Mouse (Mus musculus): ENCODE data around the gene Fam3c.

The Fam3c gene

DNA sequence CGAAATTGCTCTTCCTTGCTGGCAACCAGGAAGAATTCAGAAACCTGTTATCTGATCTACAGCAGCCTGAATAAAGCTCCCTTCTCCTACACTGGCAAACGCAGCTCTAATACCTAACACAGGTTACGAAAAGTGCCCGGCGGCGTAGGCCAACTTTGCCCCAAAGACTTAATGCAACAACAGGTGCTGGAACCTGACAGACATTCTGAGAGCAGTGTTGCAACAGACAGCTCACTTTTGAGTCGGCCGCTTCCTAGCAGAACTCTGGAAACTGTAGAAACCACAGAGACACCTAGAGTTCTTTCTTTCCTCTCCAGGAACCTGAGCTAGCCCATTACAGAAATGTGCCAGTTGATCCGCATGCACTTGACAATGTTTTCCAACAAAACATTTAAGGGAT, 4.5 kb downstream of the Fam3c start:
- no peak for DNase-seq

DNA sequence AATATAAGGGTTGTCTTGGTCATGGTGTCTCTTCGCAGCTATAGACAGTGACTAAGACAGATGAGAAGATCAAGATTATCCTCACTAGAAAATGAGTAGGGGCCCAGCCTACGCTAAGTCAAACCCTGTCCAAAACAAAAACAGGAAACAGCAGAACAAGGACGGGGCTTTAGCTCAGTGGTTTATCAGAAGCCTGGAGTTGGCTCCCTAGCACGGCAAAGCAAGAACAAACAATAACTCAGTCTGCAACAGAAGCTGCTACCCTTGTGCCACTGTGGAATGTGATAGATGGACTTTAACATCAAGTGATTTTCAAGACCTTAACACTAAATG, 5.8 kb downstream of the Fam3c start:
- DNase-seq, result no peak

DNA sequence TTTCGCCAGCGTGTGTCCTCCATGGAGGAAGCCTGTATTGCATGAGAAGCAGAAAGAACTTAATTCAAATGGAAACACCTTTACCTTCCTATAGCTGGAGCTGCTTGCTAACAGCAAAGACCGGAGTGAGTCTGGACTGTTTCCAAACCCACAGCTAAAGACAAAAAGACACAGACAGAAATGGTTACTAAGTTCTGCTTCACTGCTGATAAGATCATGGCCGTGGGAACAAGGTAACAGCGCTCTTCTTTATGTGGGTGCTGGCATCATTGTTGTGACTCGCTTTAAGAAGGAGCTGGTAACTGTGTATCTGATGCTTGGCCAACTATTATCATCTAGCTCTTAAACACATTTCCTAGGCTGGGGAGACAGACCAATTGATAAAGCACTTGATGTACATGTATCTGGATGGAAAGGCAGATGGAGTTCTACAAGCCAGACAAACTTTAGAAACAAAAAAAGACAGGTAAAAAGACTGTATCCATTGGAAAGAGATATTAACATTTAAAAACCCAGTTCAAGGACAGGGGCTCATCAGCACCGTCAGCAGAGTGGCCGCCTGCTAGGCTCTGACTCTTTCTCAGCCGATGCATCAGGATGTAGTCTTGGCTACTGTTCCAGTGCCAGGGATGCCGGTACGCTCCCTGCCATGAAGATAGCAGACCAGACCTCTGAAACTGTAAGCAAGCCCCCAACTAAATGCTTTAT, 6.4 kb downstream of the Fam3c start:
- DNase-seq, result no peak

GRCm38 (mm10) chr6:22348975-22349374, 7.1 kb downstream of the Fam3c start:
- no peak for DNase-seq

GRCm38 (mm10) chr6:22348130-22348529, 7.9 kb downstream of the Fam3c start:
- DNase-seq, result no peak

GRCm38 (mm10) chr6:22347132-22347902, 8.7 kb downstream of the Fam3c start:
- no peak for DNase-seq

DNA sequence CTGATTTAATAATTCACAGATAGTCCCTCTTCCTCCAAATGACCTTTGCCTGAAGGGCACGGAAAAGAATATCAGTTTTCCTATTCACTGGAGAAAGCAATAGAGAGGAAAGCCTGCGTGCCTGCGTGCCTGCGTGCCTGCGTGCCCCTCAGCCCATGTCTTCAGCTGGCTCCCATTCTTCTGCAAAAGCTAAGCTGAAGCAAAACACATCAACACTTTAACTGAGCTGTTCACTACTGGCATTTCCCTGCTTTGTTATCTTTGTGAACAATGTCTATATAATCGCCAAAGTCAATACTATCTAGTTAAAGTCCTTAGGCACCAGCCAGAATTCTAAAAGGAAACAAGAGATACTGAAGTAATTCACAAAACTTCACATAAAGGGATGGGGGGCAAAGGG, 11.6 kb downstream of the Fam3c start:
- no peak for DNase-seq

GRCm38 (mm10) chr6:22343706-22344105, 12.3 kb downstream of the Fam3c start:
- DNase-seq, result no peak

- no peak for DNase-seq
These were observed 12.8 kb downstream of the Fam3c start for GRCm38 (mm10) chr6:22343292-22343691.

DNA sequence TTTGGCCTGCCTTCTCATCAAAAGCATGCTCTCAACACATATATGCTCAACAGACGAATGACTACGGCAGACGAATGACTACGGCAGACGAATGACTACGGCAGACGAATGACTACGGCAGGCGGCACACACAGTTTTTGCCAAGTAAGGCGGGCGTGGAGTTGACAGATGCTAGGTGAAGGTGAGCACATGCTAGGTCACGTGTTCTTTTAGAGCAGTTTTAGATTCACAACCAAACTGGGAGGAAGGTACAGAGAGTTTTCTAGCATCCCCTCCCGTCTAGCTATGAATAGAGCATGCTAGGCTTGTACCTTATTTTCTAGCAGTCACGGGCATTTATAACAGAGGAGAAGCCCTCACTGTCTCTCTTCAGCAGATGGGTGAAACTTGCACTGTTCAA, 15.3 kb downstream of the Fam3c start:
- DNase-seq, result no peak

DNA sequence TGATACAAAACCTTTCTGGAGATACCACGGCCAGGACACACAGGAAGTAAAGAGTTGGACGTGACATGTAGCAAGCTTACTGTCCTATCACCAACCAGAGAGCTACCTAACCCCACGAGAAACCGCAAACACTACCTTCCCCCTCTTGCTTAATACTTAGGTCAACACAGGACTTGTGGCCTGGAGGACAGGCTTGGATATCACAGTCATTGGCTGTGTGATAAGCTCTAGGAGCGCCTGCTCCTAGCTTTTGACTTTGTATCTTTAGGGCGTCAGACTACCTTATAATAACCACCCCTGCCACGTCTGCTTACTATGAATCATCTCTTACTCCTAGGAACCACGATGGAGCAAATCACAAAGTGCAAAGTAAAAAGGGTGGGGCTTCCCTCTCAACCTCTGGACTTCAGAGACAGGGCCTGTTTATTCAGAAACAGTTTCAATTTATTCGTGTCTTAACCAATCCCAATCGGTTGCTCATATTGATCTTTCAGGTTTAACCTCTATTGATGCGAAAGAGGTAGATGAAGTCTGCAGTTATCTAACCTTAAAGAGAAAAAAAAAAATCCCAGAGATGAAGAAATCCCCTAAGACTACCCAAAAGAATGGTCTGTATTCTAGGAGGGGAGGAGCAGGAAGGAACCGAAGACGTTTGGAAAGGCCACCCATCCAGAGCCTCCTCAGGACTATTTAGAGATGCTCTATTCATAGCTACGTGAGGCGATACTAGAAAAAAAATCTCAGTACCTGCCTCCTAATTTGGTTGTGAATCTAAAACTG, 16.1 kb downstream of the Fam3c start:
- no peak for DNase-seq

- DNase-seq, result no peak
These were observed 23.5 kb downstream of the Fam3c start for GRCm38 (mm10) chr6:22332548-22332947.

DNA sequence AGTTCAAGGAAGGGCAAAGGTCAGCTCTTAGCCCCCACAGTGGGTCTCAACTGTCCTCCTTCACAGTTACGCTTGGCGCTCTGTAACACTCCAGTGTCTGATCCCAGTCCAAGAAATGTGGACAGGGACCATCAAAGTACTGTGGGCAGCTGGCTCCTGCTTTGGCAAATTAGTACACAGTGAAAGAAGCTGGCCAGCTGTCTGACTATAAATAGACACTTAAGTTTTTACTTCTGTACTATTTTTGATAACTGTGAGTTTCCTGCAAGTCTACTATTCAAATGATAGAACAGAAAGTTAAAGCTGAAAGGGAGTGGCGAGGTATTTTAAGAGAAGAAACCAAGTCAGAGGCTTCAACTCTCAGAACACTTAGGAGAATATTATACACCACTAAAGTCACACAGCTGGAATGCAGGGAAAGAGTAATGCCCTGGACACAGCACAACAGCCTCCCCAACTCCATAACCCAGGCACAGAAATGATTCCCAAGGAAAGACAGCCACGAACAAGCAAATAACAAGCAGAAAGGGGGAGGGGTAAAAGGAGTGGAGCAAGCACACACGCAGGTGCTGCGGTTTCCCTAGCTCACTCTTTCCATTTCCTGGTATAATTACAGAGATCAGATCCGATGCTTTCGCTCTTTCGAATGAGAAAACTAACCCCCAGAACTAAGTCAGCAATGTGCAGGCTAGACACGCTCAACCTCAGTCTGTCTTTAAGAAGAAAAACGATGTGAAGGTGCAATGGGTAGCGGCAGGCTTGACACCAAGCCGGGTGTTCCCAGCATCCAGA, 25.7 kb downstream of the Fam3c start:
- no peak for DNase-seq

GRCm38 (mm10) chr6:22327931-22328330, 28.1 kb downstream of the Fam3c start:
- DNase-seq, result no peak

DNA sequence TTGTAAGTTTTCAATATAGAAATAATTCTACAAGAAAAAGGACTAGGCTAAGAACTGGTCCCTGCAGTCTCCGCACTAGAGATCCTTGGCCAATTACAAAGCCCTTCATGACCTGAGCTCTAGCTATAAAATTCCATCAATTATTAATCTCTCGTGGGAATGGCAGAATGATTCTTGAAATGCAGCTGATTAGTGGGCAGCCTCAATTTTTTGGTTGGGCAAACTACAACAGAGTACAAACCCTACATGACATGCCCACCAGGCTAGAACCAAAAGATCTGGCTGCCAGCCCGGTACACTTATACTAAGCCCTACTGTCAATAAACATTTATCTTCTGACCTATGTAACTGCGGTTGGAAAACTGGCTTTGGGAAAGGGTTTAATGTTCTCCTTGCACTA, 29.0 kb downstream of the Fam3c start:
- no peak for DNase-seq

DNA sequence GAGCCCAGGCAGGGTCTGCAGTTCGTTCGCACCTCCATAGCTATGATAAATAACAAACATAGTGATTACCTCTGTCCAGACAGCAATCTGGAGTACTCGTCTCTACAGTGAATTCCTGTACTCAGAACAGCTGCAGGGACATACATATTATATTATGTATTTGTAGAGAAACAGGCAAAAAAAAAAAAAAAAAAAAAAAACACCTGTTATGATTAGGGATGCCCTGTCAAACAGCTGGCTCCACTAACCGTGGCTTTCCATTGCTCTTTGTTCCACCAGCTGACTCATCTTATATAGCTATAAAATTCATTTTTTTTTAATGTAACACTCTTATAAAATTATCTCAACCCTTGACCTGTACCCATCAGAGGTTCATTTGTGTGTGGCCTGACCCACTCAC, 29.8 kb downstream of the Fam3c start:
- DNase-seq, result no peak

- peak; percentile 37 for DNase-seq
These were observed 30.5 kb downstream of the Fam3c start for GRCm38 (mm10) chr6:22325364-22326072.

GRCm38 (mm10) chr6:22298059-22298458, 58.0 kb downstream of the Fam3c start:
- DNase-seq, result no peak

GRCm38 (mm10) chr6:22297028-22297427, 59.0 kb downstream of the Fam3c start:
- DNase-seq, result no peak

- no peak for DNase-seq
These were observed 62.1 kb downstream of the Fam3c start for GRCm38 (mm10) chr6:22293922-22294321.

- DNase-seq, result no peak
These were observed 64.0 kb downstream of the Fam3c start for GRCm38 (mm10) chr6:22292056-22292455.

GRCm38 (mm10) chr6:22290790-22291189, 65.3 kb downstream of the Fam3c start:
- DNase-seq, result no peak

Measured in cerebellum, adult 11-12 months (tissue).